Mouse (Mus musculus) cortical plate, adult 2 months (tissue): ENCODE measurements around the gene Nynrin.

Experiments used
- CTCF ChIP-seq: fragments of 200-500 bp; IDR thresholded peaks from 2 replicates; pipeline ENCODE4 v1.5.1; 2011; ENCODE audit warnings: mild to moderate bottlenecking, control low read depth, low read length; ENCODE audit not compliant: insufficient read depth; ENCODE audit errors: extremely low read depth
- POLR2A ChIP-seq: fragments of 200-500 bp; IDR thresholded peaks from 2 replicates; pipeline ENCODE4 v1.6.1; 2011; ENCODE audit warnings: mild to moderate bottlenecking, low read length, control low read depth; ENCODE audit not compliant: insufficient read depth; ENCODE audit errors: extremely low read depth

GRCm38 (mm10) chr14:55838740-55839139 is 15.1 kb upstream of the Nynrin start:
- TF ChIP-seq CTCF, result no peak
- no peak for TF ChIP-seq POLR2A
